Mouse (Mus musculus): ENCODE results near the gene Zfp12. TPM values are rescaled to one million over a fixed set of nuclear protein-coding genes. Genes with fewer than 3 reads are reported as not detected.

The Zfp12 gene
- polyA plus RNA-seq, 1 experiment = 9.0 TPM

GRCm38 (mm10) chr5:143287774-143288328 is 52.9 kb downstream of the Zfp12 start:
- no peaks in the 10 kb centered on the region for H3K36me3 ChIP-seq (ENCODE audit: control insufficient read depth, insufficient read depth, low read length)
- 4% methylated on average over 48 of the region's 48 CpGs for WGBS
- H3K4me3 ChIP-seq (ENCODE audit: extremely low read depth, insufficient read depth, insufficient read length) = peak overlapping the region; percentile 17; the same call in 1 of the 2 replicates
- TF ChIP-seq POLR2A (IDR thresholded peaks at IDR 0.05; ENCODE audit: low read depth, low read length) (no peak), CTCF (IDR thresholded peaks at IDR 0.05; ENCODE audit: extremely low read depth, insufficient read depth, insufficient read length, insufficient replicate concordance) (no peak)
- H3K27ac ChIP-seq (ENCODE audit: insufficient read depth, low read length) = no peak overlapping the region
- H3K27me3 ChIP-seq (ENCODE audit: control insufficient read depth, insufficient read depth, low read length) = peaks cover 5% of the 10 kb centered on the region
- no peak for DNase-seq (ENCODE audit: low read depth in 1 of 2, low spot score in 2 of 2)
- peaks cover 4% of the 10 kb centered on the region; the same call in 1 of the 2 replicates for H3K4me1 ChIP-seq (ENCODE audit: control insufficient read depth, insufficient read depth, insufficient read length)

- H3K36me3 ChIP-seq (ENCODE audit: control insufficient read depth, insufficient read depth, low read length) = no peaks in the 10 kb centered on the region
- H3K27me3 ChIP-seq (ENCODE audit: control insufficient read depth, insufficient read depth, low read length) = peaks cover 10% of the 10 kb centered on the region
- no peak overlapping the region for H3K27ac ChIP-seq (ENCODE audit: insufficient read depth, low read length)
- DNase-seq (ENCODE audit: low read depth in 1 of 2, low spot score in 2 of 2) = no peak
- no peak overlapping the region for H3K4me3 ChIP-seq (ENCODE audit: extremely low read depth, insufficient read depth, insufficient read length)
- TF ChIP-seq CTCF (IDR thresholded peaks at IDR 0.05; ENCODE audit: extremely low read depth, insufficient read depth, insufficient read length, insufficient replicate concordance) (no peak), POLR2A (IDR thresholded peaks at IDR 0.05; ENCODE audit: low read depth, low read length) (no peak)
- WGBS = 8% methylated on average over 9 of the region's 9 CpGs
- H3K4me1 ChIP-seq (ENCODE audit: control insufficient read depth, insufficient read depth, insufficient read length) = peaks cover 5% of the 10 kb centered on the region; the same call in 1 of the 2 replicates
These were observed 53.5 kb downstream of the Zfp12 start for GRCm38 (mm10) chr5:143288378-143288911.

DNA sequence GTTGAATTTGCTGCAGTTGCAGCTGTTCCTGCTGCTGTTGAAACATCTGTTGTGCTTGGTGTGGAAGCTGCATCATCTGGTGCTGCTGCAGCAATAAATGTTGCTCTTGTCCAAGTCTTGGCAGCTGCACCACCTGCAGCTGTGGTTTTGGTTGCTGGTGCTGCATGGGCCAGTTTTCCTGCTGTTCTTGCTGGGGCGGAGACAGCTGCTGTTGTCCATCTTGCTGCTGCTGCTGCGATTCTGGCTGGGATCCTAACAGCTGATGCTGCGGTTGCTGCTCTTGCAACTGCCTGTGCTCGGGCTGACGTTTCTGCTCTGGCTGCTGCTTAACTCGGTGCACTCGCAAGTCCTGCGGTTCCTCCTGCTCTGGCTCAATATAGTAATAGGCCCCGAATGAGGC is 54.3 kb downstream of the Zfp12 start:
- TF ChIP-seq CTCF (IDR thresholded peaks at IDR 0.05; ENCODE audit: extremely low read depth, insufficient read depth, insufficient read length, insufficient replicate concordance) (no peak), POLR2A (IDR thresholded peaks at IDR 0.05; ENCODE audit: low read depth, low read length) (no peak)
- peaks cover 14% of the 10 kb centered on the region for H3K27me3 ChIP-seq (ENCODE audit: control insufficient read depth, insufficient read depth, low read length)
- peaks cover 8% of the 10 kb centered on the region; the same call in 1 of the 2 replicates for H3K4me1 ChIP-seq (ENCODE audit: control insufficient read depth, insufficient read depth, insufficient read length)
- no peak overlapping the region for H3K27ac ChIP-seq (ENCODE audit: insufficient read depth, low read length)
- no peaks in the 10 kb centered on the region for H3K36me3 ChIP-seq (ENCODE audit: control insufficient read depth, insufficient read depth, low read length)
- H3K4me3 ChIP-seq (ENCODE audit: extremely low read depth, insufficient read depth, insufficient read length) = no peak overlapping the region
- DNase-seq (ENCODE audit: low read depth in 1 of 2, low spot score in 2 of 2) = no peak
- 73% methylated on average over 9 of the region's 9 CpGs for WGBS

DNA sequence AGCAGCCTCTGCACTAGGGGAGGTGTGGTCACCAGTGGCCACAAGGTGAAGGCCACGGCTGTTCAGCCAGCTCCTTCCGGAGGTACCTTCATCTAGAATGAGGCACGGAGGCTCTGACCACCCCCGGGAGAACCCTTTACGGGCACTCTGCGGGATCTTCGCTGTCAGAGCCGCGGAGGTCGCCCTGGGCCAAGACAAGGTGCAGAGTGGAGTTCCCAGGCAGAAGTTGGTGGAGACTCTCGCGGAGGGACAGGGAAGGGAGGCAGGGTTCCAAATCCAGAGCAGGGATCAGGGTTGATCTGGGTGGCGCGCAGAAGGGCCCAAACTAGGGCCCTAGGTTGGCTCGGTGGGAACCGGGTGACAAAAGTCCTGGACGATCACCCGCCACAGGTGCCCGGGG is 57.9 kb downstream of the Zfp12 start:
- no peak for TF ChIP-seq CTCF (IDR thresholded peaks at IDR 0.05; ENCODE audit: extremely low read depth, insufficient read depth, insufficient read length, insufficient replicate concordance)
- TF ChIP-seq POLR2A (IDR thresholded peaks at IDR 0.05; ENCODE audit: low read depth, low read length) = no peak

GRCm38 (mm10) chr5:143293404-143293803 is 58.4 kb downstream of the Zfp12 start, which contains the start of gene Zfp853:
Zfp853 (minus strand) TSS chr5:143293623.
- Histone ChIP-seq H3K36me3 (ENCODE audit: control insufficient read depth, insufficient read depth, low read length) (no peaks in the 10 kb centered on the region), H3K27me3 (ENCODE audit: control insufficient read depth, insufficient read depth, low read length) (peaks cover 11% of the 10 kb centered on the region), H3K4me3 (ENCODE audit: extremely low read depth, insufficient read depth, insufficient read length) (no peak within 1 kb of the TSS), H3K4me1 (ENCODE audit: control insufficient read depth, insufficient read depth, insufficient read length) (peaks cover 4% of the 10 kb centered on the region; the same call in 1 of the 2 replicates), H3K27ac (ENCODE audit: insufficient read depth, low read length) (no peak within 1 kb of the TSS)
- TF ChIP-seq CTCF (IDR thresholded peaks at IDR 0.05; ENCODE audit: extremely low read depth, insufficient read depth, insufficient read length, insufficient replicate concordance) (no peak), POLR2A (IDR thresholded peaks at IDR 0.05; ENCODE audit: low read depth, low read length) (no peak)
- DNase-seq (ENCODE audit: low read depth in 1 of 2, low spot score in 2 of 2) = no peak
- WGBS = 6% methylated on average over 35 of the region's 38 CpGs

More for the DNA sequence above, 57.9 kb downstream of the Zfp12 start:
- Histone ChIP-seq H3K4me1 (ENCODE audit: control insufficient read depth, insufficient read depth, insufficient read length) (peaks cover 4% of the 10 kb centered on the region; the same call in 1 of the 2 replicates), H3K27ac (ENCODE audit: insufficient read depth, low read length) (no peak overlapping the region), H3K27me3 (ENCODE audit: control insufficient read depth, insufficient read depth, low read length) (peaks cover 11% of the 10 kb centered on the region), H3K36me3 (ENCODE audit: control insufficient read depth, insufficient read depth, low read length) (no peaks in the 10 kb centered on the region), H3K4me3 (ENCODE audit: extremely low read depth, insufficient read depth, insufficient read length) (no peak overlapping the region)
- WGBS = 5% methylated on average over 15 of the region's 19 CpGs
- no peak for DNase-seq (ENCODE audit: low read depth in 1 of 2, low spot score in 2 of 2)

GRCm38 (mm10) chr5:143294862-143295261 is 59.9 kb downstream of the Zfp12 start:
- Histone ChIP-seq H3K36me3 (ENCODE audit: control insufficient read depth, insufficient read depth, low read length) (peaks cover 2% of the 10 kb centered on the region; the same call in 1 of the 2 replicates), H3K27ac (ENCODE audit: insufficient read depth, low read length) (no peak overlapping the region), H3K27me3 (ENCODE audit: control insufficient read depth, insufficient read depth, low read length) (peaks cover 11% of the 10 kb centered on the region), H3K4me3 (ENCODE audit: extremely low read depth, insufficient read depth, insufficient read length) (no peak overlapping the region), H3K4me1 (ENCODE audit: control insufficient read depth, insufficient read depth, insufficient read length) (peaks cover 4% of the 10 kb centered on the region; the same call in 1 of the 2 replicates)
- 81% methylated on average over 3 of the region's 3 CpGs for WGBS
- DNase-seq (ENCODE audit: low read depth in 1 of 2, low spot score in 2 of 2) = no peak
- TF ChIP-seq POLR2A (IDR thresholded peaks at IDR 0.05; ENCODE audit: low read depth, low read length) (no peak), CTCF (IDR thresholded peaks at IDR 0.05; ENCODE audit: extremely low read depth, insufficient read depth, insufficient read length, insufficient replicate concordance) (no peak)

DNA sequence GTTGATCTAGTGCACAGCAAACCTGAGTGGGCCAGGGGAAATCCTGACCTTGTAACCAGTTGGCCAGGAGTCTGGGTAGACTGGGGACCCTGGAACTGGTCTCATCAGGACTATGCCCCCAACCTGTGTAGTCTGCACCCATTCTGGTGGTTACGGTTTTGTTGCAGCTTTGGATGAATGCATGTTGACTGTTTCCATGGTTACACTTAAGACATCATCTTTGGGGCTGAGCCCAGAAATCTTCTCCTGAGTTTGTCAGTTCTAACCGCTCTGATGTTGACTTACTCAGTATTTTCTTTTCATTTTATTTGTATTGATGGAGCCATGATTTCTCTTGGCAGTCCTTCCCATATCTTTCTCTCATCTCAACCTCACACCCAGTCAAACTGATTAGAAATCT is 60.4 kb downstream of the Zfp12 start:
- DNase-seq (ENCODE audit: low read depth in 1 of 2, low spot score in 2 of 2) = no peak
- TF ChIP-seq POLR2A (IDR thresholded peaks at IDR 0.05; ENCODE audit: low read depth, low read length) (no peak), CTCF (IDR thresholded peaks at IDR 0.05; ENCODE audit: extremely low read depth, insufficient read depth, insufficient read length, insufficient replicate concordance) (no peak)
- Histone ChIP-seq H3K27ac (ENCODE audit: insufficient read depth, low read length) (no peak overlapping the region), H3K4me1 (ENCODE audit: control insufficient read depth, insufficient read depth, insufficient read length) (peaks cover 4% of the 10 kb centered on the region; the same call in 1 of the 2 replicates), H3K27me3 (ENCODE audit: control insufficient read depth, insufficient read depth, low read length) (peaks cover 11% of the 10 kb centered on the region), H3K36me3 (ENCODE audit: control insufficient read depth, insufficient read depth, low read length) (peaks cover 3% of the 10 kb centered on the region; the same call in 1 of the 2 replicates), H3K4me3 (ENCODE audit: extremely low read depth, insufficient read depth, insufficient read length) (no peak overlapping the region)
- 90% methylated on average over 2 of the region's 2 CpGs for WGBS

Measured in spleen, adult 2 months (tissue).